Mouse (Mus musculus) splenic B cell, adult 2 months (primary cell): ENCODE results near the gene Baz2b.

Experiments used
- DNase-seq: peaks from one replicate; pipeline ENCODE4 v3.0.0-alpha.2; 2011; ENCODE audit warnings: low read depth, low spot score
- H3K27me3 ChIP-seq: 2 replicates; pipeline ENCODE4 v1.6.1; 2012; ENCODE audit warnings: mild to moderate bottlenecking, low read length, moderate library complexity, mixed read lengths; ENCODE audit not compliant: control insufficient read depth, poor library complexity, insufficient read depth, severe bottlenecking
- H3K36me3 ChIP-seq: 2 replicates; pipeline ENCODE4 v1.6.1; 2012; ENCODE audit warnings: mild to moderate bottlenecking, low read length, moderate library complexity, mixed read lengths; ENCODE audit not compliant: control insufficient read depth, poor library complexity, insufficient read depth, severe bottlenecking

The Baz2b gene

DNA sequence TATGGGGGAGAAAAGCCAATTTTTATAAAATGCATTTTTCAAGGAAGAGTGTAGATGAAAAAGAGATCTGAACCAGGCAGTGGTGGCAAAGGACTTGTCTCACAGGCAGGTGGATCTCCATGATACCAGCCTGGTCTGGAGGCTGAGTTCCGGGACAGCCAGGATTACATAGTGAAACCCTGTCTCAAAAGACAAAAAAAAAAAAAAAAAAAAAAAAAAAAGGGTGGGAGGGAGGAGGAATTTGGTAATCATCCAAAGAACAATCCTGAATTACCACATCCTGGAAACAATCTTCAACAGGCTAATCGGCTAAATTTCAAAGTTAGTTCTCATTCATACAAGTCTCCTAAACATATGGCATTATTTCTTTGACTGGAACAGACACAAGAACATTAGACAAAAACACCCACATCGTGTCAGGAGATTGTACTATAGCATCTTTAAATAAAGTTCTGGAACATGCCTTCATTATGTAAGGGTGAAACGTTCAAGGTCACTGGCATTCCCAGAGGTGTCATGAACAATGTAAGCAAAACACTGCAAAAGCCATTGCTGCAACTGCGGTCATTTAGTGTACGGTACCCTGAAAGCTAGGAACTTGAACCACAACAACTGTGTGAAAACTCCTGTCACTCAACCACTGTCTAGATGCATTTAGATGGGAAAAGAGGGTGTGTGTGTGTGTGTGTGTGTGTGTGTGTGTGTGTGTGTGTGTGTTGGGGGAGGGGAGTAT lies 230.0 kb downstream of the Baz2b start:
- Histone ChIP-seq H3K27me3 (no peaks in the 10 kb centered on the region), H3K36me3 (peaks cover 4% of the 10 kb centered on the region; the same call in 1 of the 2 replicates)
- no peak for DNase-seq

- H3K27me3 ChIP-seq: no peaks in the 10 kb centered on the region
- peaks cover 4% of the 10 kb centered on the region for H3K36me3 ChIP-seq
- no peak for DNase-seq
Observed at GRCm38 (mm10) chr2:59976680-59977079, 233.0 kb downstream of the Baz2b start.

GRCm38 (mm10) chr2:59975772-59976171 lies 233.9 kb downstream of the Baz2b start:
- H3K36me3 ChIP-seq: peaks cover 6% of the 10 kb centered on the region
- H3K27me3 ChIP-seq: no peaks in the 10 kb centered on the region
- DNase-seq: no peak

DNA sequence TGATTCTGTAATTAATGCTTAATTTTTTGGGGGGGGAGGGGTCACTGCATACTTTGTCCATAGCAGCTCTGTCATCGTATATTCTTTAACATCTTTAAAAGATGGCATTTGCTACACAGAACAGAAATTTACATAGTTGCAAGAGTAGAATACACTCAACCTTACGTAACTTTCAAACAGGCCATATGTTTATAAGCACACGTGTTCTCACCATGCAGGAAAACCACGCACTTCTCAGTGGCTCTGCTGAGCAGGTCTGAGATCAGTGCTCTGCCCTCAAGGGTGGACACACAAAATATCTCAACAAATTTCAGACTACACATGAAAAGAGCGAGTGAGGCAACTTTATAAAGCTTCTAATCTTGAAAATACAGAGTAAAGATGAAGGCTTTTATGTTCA lies 235.7 kb downstream of the Baz2b start:
- no peaks in the 10 kb centered on the region for H3K27me3 ChIP-seq
- H3K36me3 ChIP-seq: peaks cover 8% of the 10 kb centered on the region
- DNase-seq: no peak

DNA sequence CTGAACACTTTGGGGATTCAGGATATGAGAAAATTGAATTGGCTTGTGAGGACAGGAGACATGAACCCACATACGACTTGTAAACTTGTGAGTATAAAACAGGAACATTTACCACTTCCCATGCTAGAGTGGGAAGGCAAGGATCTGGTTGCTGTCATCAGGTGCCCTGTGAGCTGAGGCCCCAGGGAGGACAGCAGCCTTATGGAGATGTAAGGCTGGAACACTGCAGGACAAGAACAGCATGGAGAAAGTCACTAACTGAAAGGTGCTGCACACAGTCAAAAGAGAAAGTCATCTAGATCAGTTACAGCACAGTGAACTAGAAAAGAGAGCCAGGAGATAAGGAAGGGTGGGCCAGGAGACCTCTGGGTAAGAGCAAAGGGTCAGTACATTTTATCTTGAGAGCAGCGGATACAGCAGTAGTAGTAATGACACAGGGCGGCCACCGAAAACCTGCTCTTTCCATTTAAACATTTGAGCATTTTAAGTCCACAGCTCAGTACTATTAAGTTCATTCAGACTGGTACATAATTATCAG lies 236.5 kb downstream of the Baz2b start:
- no peaks in the 10 kb centered on the region for H3K27me3 ChIP-seq
- no peak for DNase-seq
- H3K36me3 ChIP-seq: peaks cover 10% of the 10 kb centered on the region

GRCm38 (mm10) chr2:59970511-59970910 lies 239.1 kb downstream of the Baz2b start:
- no peaks in the 10 kb centered on the region for H3K27me3 ChIP-seq
- no peak for DNase-seq
- H3K36me3 ChIP-seq: peaks cover 6% of the 10 kb centered on the region

DNA sequence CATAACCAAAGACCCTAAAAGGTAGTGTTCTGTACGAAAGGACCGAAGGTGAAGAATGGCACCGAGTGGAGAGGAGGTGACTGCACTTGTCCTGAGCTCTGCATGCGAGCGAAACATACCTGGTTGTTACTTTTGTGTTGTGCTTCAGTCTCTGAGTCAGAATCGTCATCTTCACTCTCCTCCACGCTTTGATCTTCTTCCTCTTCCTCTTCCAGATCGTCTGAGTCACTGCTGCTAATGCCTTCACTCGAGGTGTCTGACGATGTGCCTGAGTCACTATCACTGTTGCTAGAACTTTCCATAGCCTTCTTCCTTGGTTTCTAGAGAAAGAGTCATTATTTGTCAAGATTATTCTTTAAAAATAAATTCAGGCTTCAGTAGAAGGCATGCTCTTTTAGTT lies 240.5 kb downstream of the Baz2b start:
- DNase-seq: no peak
- Histone ChIP-seq H3K27me3 (no peaks in the 10 kb centered on the region), H3K36me3 (peaks cover 6% of the 10 kb centered on the region)

- no peaks in the 10 kb centered on the region for H3K27me3 ChIP-seq
- peaks cover 6% of the 10 kb centered on the region for H3K36me3 ChIP-seq
- no peak for DNase-seq
Observed at GRCm38 (mm10) chr2:59968593-59968992, 241.0 kb downstream of the Baz2b start.

GRCm38 (mm10) chr2:59966454-59966853 lies 243.2 kb downstream of the Baz2b start:
- Histone ChIP-seq H3K27me3 (no peaks in the 10 kb centered on the region), H3K36me3 (peaks cover 8% of the 10 kb centered on the region)
- DNase-seq: no peak

- peaks cover 4% of the 10 kb centered on the region for H3K36me3 ChIP-seq
- no peak for DNase-seq
Observed at GRCm38 (mm10) chr2:59963011-59963410, 246.6 kb downstream of the Baz2b start.

DNA sequence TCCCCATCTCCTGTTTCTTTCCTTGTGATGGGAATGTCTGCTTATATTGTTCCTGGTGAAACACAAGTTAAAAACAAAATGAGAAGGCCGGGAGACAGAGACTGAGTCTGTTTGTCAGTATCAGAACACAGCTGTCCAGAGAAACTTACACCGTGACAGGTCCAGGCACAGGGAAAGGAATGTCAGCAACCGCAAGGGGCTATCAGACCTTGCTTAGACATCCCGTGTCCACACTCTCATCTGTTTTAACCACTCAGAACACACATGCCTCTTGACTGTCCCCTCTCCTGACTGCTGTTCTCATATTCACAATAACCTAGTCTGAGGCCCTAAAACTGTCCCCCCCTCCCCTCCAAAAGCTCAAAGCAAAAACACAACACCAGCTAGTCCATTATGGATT lies 247.1 kb downstream of the Baz2b start:
- Histone ChIP-seq H3K27me3 (no peaks in the 10 kb centered on the region), H3K36me3 (peaks cover 4% of the 10 kb centered on the region)
- no peak for DNase-seq

More at GRCm38 (mm10) chr2:59963011-59963410, 246.6 kb downstream of the Baz2b start:
- H3K27me3 ChIP-seq: no peaks in the 10 kb centered on the region

- no peak for DNase-seq
- Histone ChIP-seq H3K27me3 (no peaks in the 10 kb centered on the region), H3K36me3 (peaks cover 4% of the 10 kb centered on the region)
Observed at GRCm38 (mm10) chr2:59960495-59960772, 249.2 kb downstream of the Baz2b start.

GRCm38 (mm10) chr2:59959668-59960494 lies 249.8 kb downstream of the Baz2b start:
- no peaks in the 10 kb centered on the region for H3K27me3 ChIP-seq
- DNase-seq: no peak
- peaks cover 4% of the 10 kb centered on the region for H3K36me3 ChIP-seq

DNA sequence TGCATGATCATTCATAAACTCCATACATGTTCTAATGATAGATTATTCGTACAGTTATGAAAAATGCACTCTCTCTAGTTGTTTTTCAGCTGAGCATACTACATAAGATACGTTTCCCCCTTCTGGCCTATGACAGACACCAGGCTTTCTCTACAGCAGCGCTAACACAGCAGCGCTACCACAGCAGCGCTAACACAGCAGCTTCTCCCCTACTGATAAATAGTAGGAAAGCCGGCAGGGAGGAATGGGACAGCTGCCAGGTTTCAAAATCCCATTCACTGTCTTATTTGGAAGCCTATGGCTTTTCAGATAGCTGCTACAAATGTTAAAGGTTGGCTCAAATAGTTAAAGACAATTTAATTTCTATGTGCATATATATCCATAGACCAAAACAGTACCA lies 251.1 kb downstream of the Baz2b start:
- DNase-seq: no peak
- no peaks in the 10 kb centered on the region for H3K27me3 ChIP-seq

GRCm38 (mm10) chr2:59955916-59956315 lies 253.7 kb downstream of the Baz2b start:
- Histone ChIP-seq H3K36me3 (peaks cover 11% of the 10 kb centered on the region), H3K27me3 (no peaks in the 10 kb centered on the region)
- no peak for DNase-seq

More for the DNA sequence above, 251.1 kb downstream of the Baz2b start:
- peaks cover 8% of the 10 kb centered on the region for H3K36me3 ChIP-seq
